Mouse (Mus musculus) liver, embryonic 13.5 days (tissue): Measurements from ENCODE around the gene Zbtb22. TPM values are rescaled to one million over a fixed set of nuclear protein-coding genes. Genes with fewer than 3 reads are reported as not detected.

Source experiments
- ATAC-seq: fragments of 200-750 bp; cut with Nextera tagmentation; 2 replicates; pipeline ENCODE4 v1.8.0; 2017; ENCODE audit warnings: low read depth, mild to moderate bottlenecking, moderate number of reproducible peaks, moderate library complexity
- DNase-seq: peaks from one replicate; pipeline ENCODE4 v3.0.0; 2022
- H3K27ac ChIP-seq: fragments of 300-500 bp; sonication (generic); 2 replicates; pipeline ENCODE4 v1.5.1; 2015; ENCODE audit warnings: moderate library complexity, mild to moderate bottlenecking, inconsistent platforms
- H3K27me3 ChIP-seq: fragments of 300-500 bp; sonication (generic); 2 replicates; pipeline ENCODE4 v1.6.1; 2015; ENCODE audit warnings: mild to moderate bottlenecking, inconsistent platforms
- H3K36me3 ChIP-seq: fragments of 300-500 bp; sonication (generic); 2 replicates; pipeline ENCODE4 v1.6.1; 2015; ENCODE audit warnings: mild to moderate bottlenecking, inconsistent platforms
- H3K4me1 ChIP-seq: fragments of 300-500 bp; sonication (generic); replicated peaks from 2 replicates; pipeline ENCODE4 v1.6.1; 2015; ENCODE audit warnings: inconsistent platforms
- H3K4me2 ChIP-seq: fragments of 300-500 bp; sonication (generic); 2 replicates; pipeline ENCODE4 v1.6.1; 2015; ENCODE audit warnings: inconsistent platforms, mild to moderate bottlenecking, moderate library complexity
- H3K4me3 ChIP-seq: fragments of 300-500 bp; sonication (generic); replicated peaks from 2 replicates; pipeline ENCODE4 v1.5.1; 2015; ENCODE audit warnings: mild to moderate bottlenecking, inconsistent platforms
- H3K9ac ChIP-seq: fragments of 300-500 bp; sonication (generic); 2 replicates; pipeline ENCODE4 v1.6.1; 2015; ENCODE audit warnings: mild to moderate bottlenecking, inconsistent platforms
- H3K9me3 ChIP-seq: fragments of 300-500 bp; sonication (generic); replicated peaks from 2 replicates; pipeline ENCODE4 v1.6.1; 2016; ENCODE audit warnings: inconsistent platforms
- WGBS: fragments of 180-500 bp; shearing (Covaris S2); methylation state at CpG from one replicate; pipeline ENCODE4 v1.1.7; 2015; ENCODE audit not compliant: insufficient replicate concordance; 5-methylcytosine and 5-hydroxymethylcytosine counted together
- polyA plus RNA-seq: library from polyadenylated mRNA; unstranded; fragments of >200 nt; fragmentation: Nextera tagmentation; extraction: Ambion mirVana; gene quantifications from 2 replicates; pipeline ENCODE4 v1.2.1, GENCODE M21; 2015

Zbtb22 gene
- polyA plus RNA-seq, 1 experiment from 2014 or later = 10.7 TPM

- Histone ChIP-seq H3K9ac (no peak overlapping the region), H3K4me2 (no peak overlapping the region), H3K27me3 (no peaks in the 10 kb centered on the region), H3K4me3 (no peak overlapping the region), H3K4me1 (peaks cover 63% of the 10 kb centered on the region), H3K27ac (no peak overlapping the region), H3K36me3 (peaks cover 25% of the 10 kb centered on the region), H3K9me3 (no peaks in the 10 kb centered on the region)
- no peak for DNase-seq
- 79% methylated on average over 17 of the region's 17 CpGs for WGBS
- no peak for ATAC-seq
Measured at GRCm38 (mm10) chr17:33926207-33926932, 10.7 kb downstream of the Zbtb22 start.

GRCm38 (mm10) chr17:33928251-33928947, 12.7 kb downstream of the Zbtb22 start:
- peak overlapping the region; percentile 92 for H3K9ac ChIP-seq
- WGBS = 49% methylated on average over 21 of the region's 21 CpGs
- peaks cover 73% of the 10 kb centered on the region for H3K4me1 ChIP-seq
- H3K36me3 ChIP-seq = peaks cover 41% of the 10 kb centered on the region
- no peaks in the 10 kb centered on the region for H3K9me3 ChIP-seq
- peak overlapping the region; percentile 88 for H3K4me3 ChIP-seq
- H3K27me3 ChIP-seq = no peaks in the 10 kb centered on the region
- DNase-seq (no peak), ATAC-seq (no peak)
- peak overlapping the region; percentile 96; the same call in 1 of the 2 replicates for H3K27ac ChIP-seq
- H3K4me2 ChIP-seq = peak overlapping the region; percentile 100

GRCm38 (mm10) chr17:33929371-33930279, 13.9 kb downstream of the Zbtb22 start, which contains the start of gene Rgl2:
Rgl2 (plus strand) TSS chr17:33929543.
- Histone ChIP-seq H3K9me3 (no peaks in the 10 kb centered on the region), H3K4me1 (peaks cover 65% of the 10 kb centered on the region), H3K27me3 (no peaks in the 10 kb centered on the region), H3K9ac (peak within 1 kb of the TSS; percentile 92), H3K27ac (peak within 1 kb of the TSS; percentile 96), H3K36me3 (peaks cover 52% of the 10 kb centered on the region), H3K4me2 (peak within 1 kb of the TSS; percentile 100), H3K4me3 (peak within 1 kb of the TSS; percentile 88)
- peak; percentile 79 for ATAC-seq
- DNase-seq = peak; percentile 91
- WGBS = 0% methylated on average over 77 of the region's 80 CpGs

GRCm38 (mm10) chr17:33930280-33931158, 14.8 kb downstream of the Zbtb22 start:
- H3K36me3 ChIP-seq = peaks cover 51% of the 10 kb centered on the region
- H3K4me2 ChIP-seq = peak overlapping the region; percentile 100
- peak overlapping the region; percentile 88 for H3K4me3 ChIP-seq
- H3K9me3 ChIP-seq = no peaks in the 10 kb centered on the region
- DNase-seq (peak; percentile 51), ATAC-seq (peak; percentile 17; the same call in 1 of the 2 replicates)
- peaks cover 59% of the 10 kb centered on the region for H3K4me1 ChIP-seq
- no peaks in the 10 kb centered on the region for H3K27me3 ChIP-seq
- H3K9ac ChIP-seq = peak overlapping the region; percentile 92
- H3K27ac ChIP-seq = peak overlapping the region; percentile 96
- WGBS = 1% methylated on average over 45 of the region's 45 CpGs

GRCm38 (mm10) chr17:33931159-33931866, 15.6 kb downstream of the Zbtb22 start:
- DNase-seq (no peak), ATAC-seq (no peak)
- WGBS = 50% methylated on average over 18 of the region's 18 CpGs
- H3K4me2 ChIP-seq = peak overlapping the region; percentile 100
- peak overlapping the region; percentile 29 for H3K27ac ChIP-seq
- peak overlapping the region; percentile 88 for H3K4me3 ChIP-seq
- no peaks in the 10 kb centered on the region for H3K27me3 ChIP-seq
- H3K4me1 ChIP-seq = peaks cover 55% of the 10 kb centered on the region
- H3K9ac ChIP-seq = peak overlapping the region; percentile 92
- peaks cover 47% of the 10 kb centered on the region for H3K36me3 ChIP-seq
- no peaks in the 10 kb centered on the region for H3K9me3 ChIP-seq

GRCm38 (mm10) chr17:33931947-33932346, 16.2 kb downstream of the Zbtb22 start:
- Histone ChIP-seq H3K27ac (no peak overlapping the region), H3K4me1 (peaks cover 55% of the 10 kb centered on the region), H3K9ac (no peak overlapping the region), H3K36me3 (peaks cover 46% of the 10 kb centered on the region), H3K9me3 (no peaks in the 10 kb centered on the region), H3K4me2 (no peak overlapping the region), H3K27me3 (no peaks in the 10 kb centered on the region), H3K4me3 (no peak overlapping the region)
- 93% methylated on average over 11 of the region's 11 CpGs for WGBS
- no peak for DNase-seq
- ATAC-seq = no peak

GRCm38 (mm10) chr17:33932448-33932847, 16.7 kb downstream of the Zbtb22 start:
- WGBS = 87% methylated on average over 14 of the region's 14 CpGs
- DNase-seq (no peak), ATAC-seq (no peak)
- H3K9me3 ChIP-seq = no peaks in the 10 kb centered on the region
- no peak overlapping the region for H3K4me2 ChIP-seq
- H3K4me1 ChIP-seq = peaks cover 55% of the 10 kb centered on the region
- no peak overlapping the region for H3K9ac ChIP-seq
- H3K4me3 ChIP-seq = no peak overlapping the region
- H3K27me3 ChIP-seq = no peaks in the 10 kb centered on the region
- peaks cover 51% of the 10 kb centered on the region for H3K36me3 ChIP-seq
- H3K27ac ChIP-seq = no peak overlapping the region

GRCm38 (mm10) chr17:33932970-33933369, 17.3 kb downstream of the Zbtb22 start:
- Histone ChIP-seq H3K9ac (no peak overlapping the region), H3K36me3 (peaks cover 49% of the 10 kb centered on the region), H3K27me3 (no peaks in the 10 kb centered on the region), H3K9me3 (no peaks in the 10 kb centered on the region), H3K4me2 (no peak overlapping the region), H3K4me1 (peaks cover 50% of the 10 kb centered on the region), H3K27ac (no peak overlapping the region), H3K4me3 (no peak overlapping the region)
- ATAC-seq (no peak), DNase-seq (no peak)
- WGBS = 87% methylated on average over 15 of the region's 15 CpGs

GRCm38 (mm10) chr17:33935422-33936055, 19.8 kb downstream of the Zbtb22 start:
- H3K27ac ChIP-seq = no peak overlapping the region
- no peak for ATAC-seq
- H3K9ac ChIP-seq = no peak overlapping the region
- H3K4me1 ChIP-seq = peaks cover 49% of the 10 kb centered on the region
- no peaks in the 10 kb centered on the region for H3K9me3 ChIP-seq
- WGBS = 82% methylated on average over 21 of the region's 21 CpGs
- H3K4me3 ChIP-seq = no peak overlapping the region
- no peak for DNase-seq
- no peaks in the 10 kb centered on the region for H3K27me3 ChIP-seq
- no peak overlapping the region for H3K4me2 ChIP-seq
- H3K36me3 ChIP-seq = peaks cover 60% of the 10 kb centered on the region
